Comparison of ENCODE assay signal across 8 mouse cellular contexts in genomic region chr3:88141787-88142523, GRCm38 (mm10). TPM values are rescaled to one million over a fixed set of nuclear protein-coding genes. Genes with fewer than 3 reads are reported as not detected.
DNase-seq lines count a peak whose midpoint lies in the region; ATAC-seq lines count a peak whose summit lies in the region.

Mef2d (plus strand) TSS chr3:88142372.

- peaks cover 19% of the 10 kb centered on the region for H3K27me3 ChIP-seq in hindbrain, embryonic 14.5 days (ENCODE audit: control insufficient read depth, insufficient read depth, low read length)

- no peaks in the 10 kb centered on the region for H3K36me3 ChIP-seq in hindbrain, embryonic 14.5 days (replicated peaks; ENCODE audit: control insufficient read depth, insufficient read depth)

- H3K27ac ChIP-seq in hindbrain, embryonic 14.5 days = peak within 1 kb of the TSS; percentile 97

- peak; percentile 89 for ATAC-seq in hindbrain, embryonic 14.5 days (ENCODE audit: low FRiP score)

- H3K9ac ChIP-seq in hindbrain, embryonic 14.5 days = peak within 1 kb of the TSS; percentile 82

- no peaks in the 10 kb centered on the region for H3K9me3 ChIP-seq in hindbrain, embryonic 14.5 days (ENCODE audit: control insufficient read depth, low read length)

- H3K4me3 ChIP-seq in hindbrain, embryonic 14.5 days (replicated peaks; ENCODE audit: low read length) = peak within 1 kb of the TSS; percentile 63

- H3K4me2 ChIP-seq in hindbrain, embryonic 14.5 days (replicated peaks) = peak within 1 kb of the TSS; percentile 93

- WGBS in hindbrain, embryonic 14.5 days = 1% methylated on average over 43 of the region's 52 CpGs

- peaks cover 66% of the 10 kb centered on the region for H3K4me1 ChIP-seq in hindbrain, embryonic 14.5 days (replicated peaks; ENCODE audit: control insufficient read depth, insufficient read depth, low read length)

- peak; percentile 97 for DNase-seq in R1 (ENCODE audit: low read depth, low spot score)
- DNase-seq in cerebellum, postnatal 25 days = peak; percentile 97 to 99
- peak; percentile 85 to 88 for DNase-seq in frontal cortex, postnatal 25 days (ENCODE audit: low spot score in 2 of 2)
- DNase-seq in hindbrain, embryonic 14.5 days (ENCODE audit: low spot score) = peak; percentile 96
- DNase-seq in layer of hippocampus, postnatal 36 days = peak; percentile 90 to 91
- peak; percentile 98 for DNase-seq in lung, postnatal 36 days
- DNase-seq in retina, postnatal 1 day = peak; percentile 99
- DNase-seq in urinary bladder, adult 18-20 months (ENCODE audit: low spot score in 2 of 2) = peak; percentile 89 to 92

RNA-seq across cellular contexts. Expression of gene Mef2d, which starts in this region (rescaled TPM):
- 20.4 and 22.4 TPM in 2 replicates for polyA plus RNA-seq in hindbrain, embryonic 14.5 days (2014; fragmentation: Nextera tagmentation; extraction: Ambion mirVana)
- 100 to 1,000 TPM; 191 to 207 TPM for total RNA-seq in layer of hippocampus, postnatal 36 days (2021)

Comparison
In these comparisons a context has a peak if more than half of its experiments do, and no peak if none do; other contexts are left out.
1. Peak in every context shown above with its lines: DNase-seq, ATAC-seq, H3K4me3 ChIP-seq and H3K27ac ChIP-seq.